ENCODE assay signal across 8 mouse cellular contexts in genomic region chr1:86703300-86703964, GRCm38 (mm10). TPM values are rescaled to one million over a fixed set of nuclear protein-coding genes. Genes with fewer than 3 reads are reported as not detected.
DNase-seq lines count a peak whose midpoint lies in the region; ATAC-seq lines count a peak whose summit lies in the region.

Dis3l2 (plus strand) TSS chr1:86703808.

- peak; percentile 82 for DNase-seq in CD4-positive helper T cell, adult 2 months (ENCODE audit: low read depth, low spot score)
- peak; percentile 71 for DNase-seq in brain, embryonic 18.5 days (ENCODE audit: low read depth, low spot score)
- peak; percentile 92 for DNase-seq in kidney, postnatal 10 days
- peak; percentile 56 to 76 for DNase-seq in natural killer cell, adult 2 months (ENCODE audit: low spot score in 2 of 2)

- 3% methylated on average over 46 of the region's 54 CpGs for WGBS in heart, embryonic 13.5 days
- WGBS in liver, embryonic 12.5 days (ENCODE audit: insufficient replicate concordance), result 3% methylated on average over 52 of the region's 54 CpGs
- 3% methylated on average over 53 of the region's 54 CpGs for WGBS in stomach, embryonic 15.5 days

- H3K27ac ChIP-seq in heart, embryonic 13.5 days (replicated peaks), result peak within 1 kb of the TSS; percentile 89
- H3K27ac ChIP-seq in liver, embryonic 12.5 days, result peak within 1 kb of the TSS; percentile 78
- H3K27ac ChIP-seq in stomach, embryonic 15.5 days, result peak within 1 kb of the TSS; percentile 86

- ATAC-seq in erythroid progenitor cell, adult 5-6 weeks (replicated peaks; ENCODE audit: low FRiP score, poor library complexity, severe bottlenecking), result peak; percentile 47
- peak; percentile 46; the same call in 1 of the 2 replicates for ATAC-seq in heart, embryonic 13.5 days (ENCODE audit: extremely low read depth, insufficient number of reproducible peaks, low FRiP score, low TSS enrichment)
- ATAC-seq in liver, embryonic 12.5 days, result peak; percentile 80
- ATAC-seq in stomach, embryonic 15.5 days (ENCODE audit: insufficient read depth, low FRiP score, low read depth), result peak; percentile 92

- H3K4me3 ChIP-seq in heart, embryonic 13.5 days, result peak within 1 kb of the TSS; percentile 95
- peak within 1 kb of the TSS; percentile 77 for H3K4me3 ChIP-seq in liver, embryonic 12.5 days
- H3K4me3 ChIP-seq in stomach, embryonic 15.5 days (replicated peaks), result peak within 1 kb of the TSS; percentile 78

- H3K9me3 ChIP-seq in heart, embryonic 13.5 days, result no peaks in the 10 kb centered on the region
- no peaks in the 10 kb centered on the region; the same call in 1 of the 2 replicates for H3K9me3 ChIP-seq in liver, embryonic 12.5 days (replicated peaks)
- no peaks in the 10 kb centered on the region for H3K9me3 ChIP-seq in stomach, embryonic 15.5 days

- peak within 1 kb of the TSS; percentile 96 for H3K9ac ChIP-seq in heart, embryonic 13.5 days
- H3K9ac ChIP-seq in liver, embryonic 12.5 days, result peak within 1 kb of the TSS; percentile 85
- H3K9ac ChIP-seq in stomach, embryonic 15.5 days, result peak within 1 kb of the TSS; percentile 63

- H3K27me3 ChIP-seq in heart, embryonic 13.5 days (replicated peaks), result no peaks in the 10 kb centered on the region
- no peaks in the 10 kb centered on the region for H3K27me3 ChIP-seq in liver, embryonic 12.5 days (replicated peaks)
- H3K27me3 ChIP-seq in stomach, embryonic 15.5 days (replicated peaks), result no peaks in the 10 kb centered on the region

- no peaks in the 10 kb centered on the region for H3K36me3 ChIP-seq in heart, embryonic 13.5 days
- no peaks in the 10 kb centered on the region for H3K36me3 ChIP-seq in liver, embryonic 12.5 days
- H3K36me3 ChIP-seq in stomach, embryonic 15.5 days, result no peaks in the 10 kb centered on the region

- peaks cover 20% of the 10 kb centered on the region for H3K4me1 ChIP-seq in heart, embryonic 13.5 days
- peaks cover 36% of the 10 kb centered on the region for H3K4me1 ChIP-seq in liver, embryonic 12.5 days
- H3K4me1 ChIP-seq in stomach, embryonic 15.5 days, result 0 out of 2 replicates have a peak, but pooled peaks cover 3% of the 10 kb centered on the region

- peak within 1 kb of the TSS; percentile 92 for H3K4me2 ChIP-seq in heart, embryonic 13.5 days
- peak within 1 kb of the TSS; percentile 83 for H3K4me2 ChIP-seq in liver, embryonic 12.5 days
- peak within 1 kb of the TSS; percentile 87 for H3K4me2 ChIP-seq in stomach, embryonic 15.5 days

RNA-seq across cellular contexts. Expression of gene Dis3l2, which starts in this region (rescaled TPM):
- total RNA-seq in erythroid progenitor cell, adult 5-6 weeks (2015; ENCODE audit: low replicate concordance), result 4.0 and 6.7 TPM in 2 replicates
- 2.4 and 6.1 TPM in 2 replicates for total RNA-seq in erythroid progenitor cell, adult 5-6 weeks (2017; ENCODE audit: low replicate concordance)
- polyA plus RNA-seq in heart, embryonic 13.5 days (2015; fragmentation: Nextera tagmentation; extraction: Ambion mirVana), result 15.0 and 16.4 TPM in 2 replicates
- 13.2 and 15.0 TPM in 2 replicates for polyA plus RNA-seq in liver, embryonic 12.5 days (2016; fragmentation: Nextera tagmentation; extraction: Ambion mirVana)
- polyA plus RNA-seq in stomach, embryonic 15.5 days (2015; fragmentation: Nextera tagmentation; extraction: Ambion mirVana), result 18.9 and 22.7 TPM in 2 replicates

Comparison
In these comparisons a context has a peak if more than half of its experiments do, and no peak if none do; other contexts are left out.
1. Peak in every context shown above with its lines: DNase-seq, ATAC-seq, H3K4me3 ChIP-seq and H3K27ac ChIP-seq.